Comparison of ENCODE assay signal across 10 mouse cellular contexts in genomic region chr8:72434952-72435351, GRCm38 (mm10). TPM values are rescaled to one million over a fixed set of nuclear protein-coding genes. Genes with fewer than 3 reads are reported as not detected.
A peak's percentile ranks its signal among the peaks of the same experiment; 100 is the strongest.
DNase-seq lines count a peak whose midpoint lies in the region; ATAC-seq lines count a peak whose summit lies in the region.
"Had no signal": no experiment of that assay in that cellular context is flagged by ENCODE, and none has a peak within 500 bp of the region (broad histone marks: within the 10 kb centered on the region; RNA-seq: fewer than 3 reads in every experiment).

No protein-coding gene starts in this region.

- H3K4me1 ChIP-seq in kidney, embryonic 15.5 days: 0 out of 2 replicates have a peak, but pooled peaks cover 3% of the 10 kb centered on the region
- H3K4me1 ChIP-seq in heart, embryonic 12.5 days (replicated peaks): peaks cover 9% of the 10 kb centered on the region

- no peak overlapping the region for H3K9ac ChIP-seq in kidney, embryonic 15.5 days
- no peak overlapping the region for H3K9ac ChIP-seq in heart, embryonic 12.5 days
- H3K9ac ChIP-seq: liver, embryonic 14.5 days had no signal

- H3K27ac ChIP-seq in kidney, embryonic 15.5 days: no peak overlapping the region
- H3K27ac ChIP-seq in heart, embryonic 12.5 days (ENCODE audit: poor library complexity, severe bottlenecking): peak overlapping the region; percentile 1; the same call in 1 of the 2 replicates
- H3K27ac ChIP-seq: liver, embryonic 14.5 days had no signal

- 21% methylated on average over 2 of the region's 2 CpGs for WGBS in kidney, embryonic 15.5 days
- WGBS in heart, embryonic 12.5 days: 12% methylated on average over 2 of the region's 2 CpGs

- H3K36me3 ChIP-seq in kidney, embryonic 15.5 days: no peaks in the 10 kb centered on the region
- H3K36me3 ChIP-seq in heart, embryonic 12.5 days: no peaks in the 10 kb centered on the region

- no peak for ATAC-seq in kidney, embryonic 15.5 days (replicated peaks; ENCODE audit: low FRiP score)
- peak; percentile 74; the same call in 1 of the 2 replicates for ATAC-seq in heart, embryonic 12.5 days (ENCODE audit: insufficient number of reproducible peaks, low FRiP score)

- no peaks in the 10 kb centered on the region for H3K27me3 ChIP-seq in kidney, embryonic 15.5 days
- no peaks in the 10 kb centered on the region for H3K27me3 ChIP-seq in heart, embryonic 12.5 days (replicated peaks)

- no peaks in the 10 kb centered on the region for H3K9me3 ChIP-seq in kidney, embryonic 15.5 days (replicated peaks)
- H3K9me3 ChIP-seq in heart, embryonic 12.5 days (replicated peaks): no peaks in the 10 kb centered on the region

- H3K4me3 ChIP-seq in kidney, embryonic 15.5 days (replicated peaks): no peak overlapping the region
- H3K4me3 ChIP-seq in heart, embryonic 12.5 days: no peak overlapping the region
- H3K4me3 ChIP-seq: erythroblast, embryonic 14.5 days had no signal

- DNase-seq in kidney, adult 18-20 months: peak; percentile 68
- peak; percentile 54 for DNase-seq in R1 (ENCODE audit: low read depth, low spot score)
- DNase-seq in ovary, adult 18-20 months (ENCODE audit: low spot score): peak; percentile 76
- DNase-seq in right cerebral cortex, postnatal 14 days: no peak
- DNase-seq in layer of hippocampus, postnatal 36 days: no peak
- DNase-seq in layer of hippocampus, postnatal 10 days (ENCODE audit: low spot score in 2 of 2): no peak

- no peak overlapping the region for H3K4me2 ChIP-seq in kidney, embryonic 15.5 days
- H3K4me2 ChIP-seq in heart, embryonic 12.5 days: no peak overlapping the region

RNA-seq across cellular contexts. Expression of gene Calr3, which starts 8.7 kb away (rescaled TPM):
- 1.5 and 1.9 TPM in 2 replicates for polyA plus RNA-seq in kidney, embryonic 15.5 days (2015; fragmentation: Nextera tagmentation; extraction: Ambion mirVana)
- polyA plus RNA-seq in heart, embryonic 12.5 days (2016; fragmentation: Nextera tagmentation; extraction: Ambion mirVana): 0.78 and 1.3 TPM in 2 replicates
- total RNA-seq in layer of hippocampus, postnatal 36 days (2021): 1 to 10 TPM in 1 of 2 experiments, under 1 TPM in 1; 0.32 to 1.4 TPM
- total RNA-seq in layer of hippocampus, postnatal 10 days (2021): 1 to 10 TPM in 1 of 2 experiments, under 1 TPM in 1; 0.67 to 1.2 TPM
- polyA plus RNA-seq: erythroblast, embryonic 14.5 days had no signal

RNA-seq across cellular contexts. Expression of gene 1700030K09Rik, which starts 8.7 kb away (rescaled TPM):
- polyA plus RNA-seq in kidney, embryonic 15.5 days (2015; fragmentation: Nextera tagmentation; extraction: Ambion mirVana): 17.0 and 17.3 TPM in 2 replicates
- polyA plus RNA-seq in heart, embryonic 12.5 days (2016; fragmentation: Nextera tagmentation; extraction: Ambion mirVana): 10.7 and 11.0 TPM in 2 replicates
- 10 to 100 TPM; 14.7 to 15.7 TPM for total RNA-seq in layer of hippocampus, postnatal 36 days (2021)
- 10 to 100 TPM; 11.0 to 13.0 TPM for total RNA-seq in layer of hippocampus, postnatal 10 days (2021)

RNA-seq across cellular contexts. Expression of gene Eps15l1, which starts 13.7 kb away (rescaled TPM):
- polyA plus RNA-seq in kidney, embryonic 15.5 days (2015; fragmentation: Nextera tagmentation; extraction: Ambion mirVana): 58.4 and 64.1 TPM in 2 replicates
- polyA plus RNA-seq in heart, embryonic 12.5 days (2016; fragmentation: Nextera tagmentation; extraction: Ambion mirVana): 47.4 and 50.6 TPM in 2 replicates
- total RNA-seq in layer of hippocampus, postnatal 36 days (2021): 10 to 100 TPM; 63.6 to 73.8 TPM
- total RNA-seq in layer of hippocampus, postnatal 10 days (2021): 10 to 100 TPM; 73.3 to 73.5 TPM

RNA-seq across cellular contexts. Expression of gene Cherp, which starts 40.1 kb away (rescaled TPM):
- polyA plus RNA-seq in kidney, embryonic 15.5 days (2015; fragmentation: Nextera tagmentation; extraction: Ambion mirVana): 71.5 and 77.2 TPM in 2 replicates
- polyA plus RNA-seq in heart, embryonic 12.5 days (2016; fragmentation: Nextera tagmentation; extraction: Ambion mirVana): 57.2 and 60.6 TPM in 2 replicates
- 10 to 100 TPM; 70.2 to 77.2 TPM for total RNA-seq in layer of hippocampus, postnatal 36 days (2021)
- total RNA-seq in layer of hippocampus, postnatal 10 days (2021): 10 to 100 TPM; 61.5 to 69.8 TPM

RNA-seq across cellular contexts. Expression of gene Slc35e1, which starts 57.5 kb away (rescaled TPM):
- 18.9 and 21.5 TPM in 2 replicates for polyA plus RNA-seq in kidney, embryonic 15.5 days (2015; fragmentation: Nextera tagmentation; extraction: Ambion mirVana)
- 22.5 and 23.6 TPM in 2 replicates for polyA plus RNA-seq in heart, embryonic 12.5 days (2016; fragmentation: Nextera tagmentation; extraction: Ambion mirVana)
- total RNA-seq in layer of hippocampus, postnatal 36 days (2021): 10 to 100 TPM; 47.2 to 47.4 TPM
- 10 to 100 TPM; 37.6 to 40.2 TPM for total RNA-seq in layer of hippocampus, postnatal 10 days (2021)

Comparison
In these comparisons a context has a peak if more than half of its experiments do, and no peak if none do; other contexts are left out.
1. DNase-seq: peak in kidney, adult 18-20 months (single experiment), R1 (single experiment) and ovary, adult 18-20 months (single experiment); none in right cerebral cortex, postnatal 14 days (single experiment), layer of hippocampus, postnatal 36 days (0 of 2) and layer of hippocampus, postnatal 10 days (0 of 2).